Mouse (Mus musculus) kidney, postnatal 10 days (tissue): ENCODE measurements at regions not wholly inside any gene's neighbourhood (a gene's known extent, or its start where the extent isn't known, plus 50 kb on each side); places are given as distances from the start of the nearest gene placed in this dataset.

Source experiments
- DNase-seq: peaks from one replicate; pipeline ENCODE4 v3.0.0; 2021; ENCODE audit warnings: mixed read lengths

- DNase-seq, result no peak
These were observed 132.9 kb upstream of the Slco3a1 start for GRCm38 (mm10) chr7:74687303-74688115.

- no peak for DNase-seq
These were observed 129.4 kb upstream of the Slco3a1 start for GRCm38 (mm10) chr7:74683979-74684378.

GRCm38 (mm10) chr7:74673626-74674295, 119.2 kb upstream of the Slco3a1 start:
- no peak for DNase-seq

- DNase-seq, result no peak
These were observed 114.5 kb upstream of the Slco3a1 start for GRCm38 (mm10) chr7:74669110-74669509.

GRCm38 (mm10) chr7:74667106-74667505, 112.5 kb upstream of the Slco3a1 start:
- no peak for DNase-seq

GRCm38 (mm10) chr7:74663820-74664219, 109.2 kb upstream of the Slco3a1 start:
- no peak for DNase-seq

- DNase-seq, result peak; percentile 42
These were observed 92.7 kb upstream of the Slco3a1 start for GRCm38 (mm10) chr7:74647310-74647709.

- no peak for DNase-seq
These were observed 85.6 kb upstream of the Slco3a1 start for GRCm38 (mm10) chr7:74640171-74640570.

GRCm38 (mm10) chr7:74632217-74632616, 77.6 kb upstream of the Slco3a1 start:
- no peak for DNase-seq

- no peak for DNase-seq
These were observed 74.4 kb upstream of the Slco3a1 start for GRCm38 (mm10) chr7:74628799-74629468.
